Comparison of ENCODE assay signal across 14 mouse cellular contexts in genomic region chr6:53593603-53594002, GRCm38 (mm10).
DNase-seq lines count a peak whose midpoint lies in the region; ATAC-seq lines count a peak whose summit lies in the region.
"Had no signal": no experiment of that assay in that cellular context is flagged by ENCODE, and none has a peak within 500 bp of the region (broad histone marks: within the 10 kb centered on the region; RNA-seq: fewer than 3 reads in every experiment).

No protein-coding gene starts in this region.

- H3K36me3 ChIP-seq in forebrain, embryonic 11.5 days (ENCODE audit: control insufficient read depth, insufficient read depth, low read length) = no peaks in the 10 kb centered on the region
- H3K36me3 ChIP-seq in limb, embryonic 10.5 days = no peaks in the 10 kb centered on the region
- H3K36me3 ChIP-seq: intestine, embryonic 15.5 days had no signal

- peaks cover 10% of the 10 kb centered on the region for H3K4me1 ChIP-seq in forebrain, embryonic 11.5 days (replicated peaks; ENCODE audit: control insufficient read depth, insufficient read depth, low read length)
- peaks cover 23% of the 10 kb centered on the region for H3K4me1 ChIP-seq in limb, embryonic 10.5 days
- H3K4me1 ChIP-seq: intestine, embryonic 15.5 days had no signal

- H3K27ac ChIP-seq in forebrain, embryonic 11.5 days (ENCODE audit: low read depth, low read length) = no peak overlapping the region
- peak overlapping the region; percentile 70 for H3K27ac ChIP-seq in limb, embryonic 10.5 days
- H3K27ac ChIP-seq: heart, adult 2 months; intestine, embryonic 15.5 days had no signal

- WGBS in forebrain, embryonic 11.5 days = 23% methylated on average over 4 of the region's 4 CpGs
- 25% methylated on average over 4 of the region's 4 CpGs for WGBS in limb, embryonic 10.5 days

- peak; percentile 72 for ATAC-seq in forebrain, embryonic 11.5 days (replicated peaks; ENCODE audit: low FRiP score)
- ATAC-seq: intestine, embryonic 15.5 days had no signal

- DNase-seq in embryo, embryonic 10.5 days (ENCODE audit: low spot score) = peak; percentile 58
- peak; percentile 73 for DNase-seq in forebrain, embryonic 11.5 days (ENCODE audit: low spot score)
- DNase-seq in limb, embryonic 10.5 days (ENCODE audit: low spot score) = no peak
- DNase-seq in neural tube, embryonic 10.5 days (ENCODE audit: extremely low spot score, low spot score) = peak; percentile 29
- no peak for DNase-seq in thymus, postnatal 14 days
- no peak for DNase-seq in spleen, postnatal 10 days (ENCODE audit: low spot score in 2 of 2)
- no peak for DNase-seq in adrenal gland, postnatal 4 days (ENCODE audit: low spot score in 2 of 2)
- DNase-seq: cerebellum, adult 18-20 months; heart, adult 2 months; layer of hippocampus, postnatal 36 days; lung, embryonic 14.5 days; thymus, postnatal 4 days had no signal

- H3K27me3 ChIP-seq in forebrain, embryonic 11.5 days (ENCODE audit: control insufficient read depth, insufficient read depth, low read length) = no peaks in the 10 kb centered on the region
- no peaks in the 10 kb centered on the region for H3K27me3 ChIP-seq in limb, embryonic 10.5 days (ENCODE audit: low read depth, poor library complexity, severe bottlenecking)
- H3K27me3 ChIP-seq: intestine, embryonic 15.5 days had no signal

- 0 out of 2 replicates have a peak overlapping the region, but pooled peaks have one; percentile 21 for H3K9ac ChIP-seq in forebrain, embryonic 11.5 days (ENCODE audit: low read length)
- H3K9ac ChIP-seq: intestine, embryonic 15.5 days; lung, embryonic 14.5 days had no signal

- 0 out of 2 replicates have a peak overlapping the region, but pooled peaks have one; percentile 3 for H3K4me2 ChIP-seq in forebrain, embryonic 11.5 days (ENCODE audit: low read depth, low read length, severe bottlenecking)
- H3K4me2 ChIP-seq: intestine, embryonic 15.5 days; lung, embryonic 14.5 days had no signal

- no peaks in the 10 kb centered on the region for H3K9me3 ChIP-seq in forebrain, embryonic 11.5 days (ENCODE audit: control insufficient read depth, low read length)
- H3K9me3 ChIP-seq in limb, embryonic 10.5 days (replicated peaks) = no peaks in the 10 kb centered on the region
- H3K9me3 ChIP-seq: intestine, embryonic 15.5 days had no signal

- no peak overlapping the region for H3K4me3 ChIP-seq in forebrain, embryonic 11.5 days (ENCODE audit: low read depth, low read length)
- H3K4me3 ChIP-seq in limb, embryonic 10.5 days = no peak overlapping the region
- H3K4me3 ChIP-seq: heart, adult 2 months; intestine, embryonic 15.5 days; myocyte had no signal

Comparison
In these comparisons a context has a peak if more than half of its experiments do, and no peak if none do; other contexts are left out.
1. DNase-seq: peak in embryo, embryonic 10.5 days (single experiment), forebrain, embryonic 11.5 days (single experiment) and neural tube, embryonic 10.5 days (single experiment); none in limb, embryonic 10.5 days (single experiment), thymus, postnatal 14 days (single experiment), spleen, postnatal 10 days (0 of 2) and adrenal gland, postnatal 4 days (0 of 2).